Mouse (Mus musculus) erythroblast, embryonic 14.5 days (primary cell): Measurements from ENCODE around the gene Slc5a10. TPM values are rescaled to one million over a fixed set of nuclear protein-coding genes. Genes with fewer than 3 reads are reported as not detected.

Experiments
- H3K27me3 ChIP-seq: 2 replicates; pipeline ENCODE4 v1.6.1; 2012; ENCODE audit warnings: inconsistent platforms; ENCODE audit not compliant: control insufficient read depth
- H3K36me3 ChIP-seq: 2 replicates; pipeline ENCODE4 v1.6.1; 2012; ENCODE audit warnings: mild to moderate bottlenecking, inconsistent platforms; ENCODE audit not compliant: control insufficient read depth
- H3K4me1 ChIP-seq: 2 replicates; pipeline ENCODE4 v1.6.1; 2012; ENCODE audit warnings: inconsistent platforms; ENCODE audit not compliant: control insufficient read depth
- H3K4me3 ChIP-seq: replicated peaks from 2 replicates; pipeline ENCODE3; 2012; ENCODE audit warnings: moderate library complexity, mild to moderate bottlenecking, inconsistent platforms
- H3K9me3 ChIP-seq: 2 replicates; pipeline ENCODE4 v1.6.1; 2012; ENCODE audit warnings: low read length, inconsistent platforms, mixed read lengths; ENCODE audit not compliant: control insufficient read depth
- GATA1 ChIP-seq: IDR thresholded peaks from 2 replicates; pipeline ENCODE4 v1.6.1; 2012; ENCODE audit warnings: low read length, inconsistent platforms, mixed read lengths
- TAL1 ChIP-seq: IDR thresholded peaks from 3 replicates; pipeline ENCODE4 v1.6.1; 2012; ENCODE audit warnings: low read length, inconsistent platforms, mixed read lengths
- polyA plus RNA-seq: library from polyadenylated mRNA; stranded (reverse); fragments of >175 nt; gene quantifications from 2 replicates; pipeline ENCODE4 v1.2.3, GENCODE M21; 2012

The Slc5a10 gene
- polyA plus RNA-seq, 1 experiment: not detected

- Histone ChIP-seq H3K4me1 (peaks cover 70% of the 10 kb centered on the region), H3K4me3 (peak overlapping the region; percentile 77), H3K36me3 (peaks cover 48% of the 10 kb centered on the region), H3K27me3 (peaks cover 16% of the 10 kb centered on the region), H3K9me3 (no peaks in the 10 kb centered on the region)
- no peak for TF ChIP-seq TAL1
- no peak for TF ChIP-seq GATA1
These were observed 33.0 kb downstream of the Slc5a10 start for GRCm38 (mm10) chr11:61687595-61687994.

GRCm38 (mm10) chr11:61686906-61687453, 33.6 kb downstream of the Slc5a10 start:
- Histone ChIP-seq H3K9me3 (no peaks in the 10 kb centered on the region), H3K4me3 (peak overlapping the region; percentile 77), H3K36me3 (peaks cover 42% of the 10 kb centered on the region), H3K4me1 (peaks cover 70% of the 10 kb centered on the region), H3K27me3 (peaks cover 16% of the 10 kb centered on the region)
- TF ChIP-seq TAL1 (no peak), GATA1 (no peak)

- TF ChIP-seq TAL1 (peak; percentile 50), GATA1 (peak; percentile 7; the same call in 1 of the 2 replicates)
- peaks cover 17% of the 10 kb centered on the region for H3K27me3 ChIP-seq
- H3K36me3 ChIP-seq: peaks cover 34% of the 10 kb centered on the region
- H3K9me3 ChIP-seq: no peaks in the 10 kb centered on the region
- H3K4me3 ChIP-seq: peak overlapping the region; percentile 77
- H3K4me1 ChIP-seq: peaks cover 70% of the 10 kb centered on the region
These were observed 34.5 kb downstream of the Slc5a10 start for GRCm38 (mm10) chr11:61686141-61686540.

GRCm38 (mm10) chr11:61685119-61685725, 35.4 kb downstream of the Slc5a10 start:
- no peak for TF ChIP-seq GATA1
- H3K9me3 ChIP-seq: no peaks in the 10 kb centered on the region
- H3K27me3 ChIP-seq: peaks cover 22% of the 10 kb centered on the region
- H3K4me3 ChIP-seq: peak overlapping the region; percentile 77
- peaks cover 70% of the 10 kb centered on the region for H3K4me1 ChIP-seq
- peaks cover 34% of the 10 kb centered on the region for H3K36me3 ChIP-seq

- H3K4me3 ChIP-seq: peak within 1 kb of the TSS; percentile 77
- H3K36me3 ChIP-seq: peaks cover 22% of the 10 kb centered on the region
- H3K27me3 ChIP-seq: peaks cover 22% of the 10 kb centered on the region
- peaks cover 62% of the 10 kb centered on the region for H3K4me1 ChIP-seq
- H3K9me3 ChIP-seq: no peaks in the 10 kb centered on the region
- TF ChIP-seq GATA1 (no peak), TAL1 (no peak)
These were observed 36.5 kb downstream of the Slc5a10 start, which contains the start of gene Fam83g for GRCm38 (mm10) chr11:61683907-61684731. Gene Fam83g (plus strand): TSS chr11:61684091.

GRCm38 (mm10) chr11:61679091-61679866, 41.3 kb downstream of the Slc5a10 start:
- H3K4me1 ChIP-seq: peaks cover 16% of the 10 kb centered on the region
- H3K4me3 ChIP-seq: no peak overlapping the region
- TF ChIP-seq TAL1 (no peak), GATA1 (no peak)
- H3K27me3 ChIP-seq: peaks cover 20% of the 10 kb centered on the region
- H3K36me3 ChIP-seq: no peaks in the 10 kb centered on the region
- H3K9me3 ChIP-seq: no peaks in the 10 kb centered on the region

GRCm38 (mm10) chr11:61677709-61678108, 42.9 kb downstream of the Slc5a10 start:
- no peak for TF ChIP-seq TAL1
- TF ChIP-seq GATA1: no peak
- H3K9me3 ChIP-seq: no peaks in the 10 kb centered on the region
- no peaks in the 10 kb centered on the region for H3K36me3 ChIP-seq
- peaks cover 11% of the 10 kb centered on the region; the same call in 1 of the 2 replicates for H3K27me3 ChIP-seq
- peaks cover 3% of the 10 kb centered on the region; the same call in 1 of the 2 replicates for H3K4me1 ChIP-seq
- H3K4me3 ChIP-seq: no peak overlapping the region

- H3K4me3 ChIP-seq: no peak overlapping the region
- TF ChIP-seq GATA1 (no peak), TAL1 (no peak)
- peaks cover 11% of the 10 kb centered on the region; the same call in 1 of the 2 replicates for H3K27me3 ChIP-seq
- H3K4me1 ChIP-seq: peaks cover 3% of the 10 kb centered on the region; the same call in 1 of the 2 replicates
- H3K9me3 ChIP-seq: no peaks in the 10 kb centered on the region
- H3K36me3 ChIP-seq: no peaks in the 10 kb centered on the region
These were observed 44.3 kb downstream of the Slc5a10 start for GRCm38 (mm10) chr11:61676216-61676854.
